Mouse (Mus musculus): ENCODE measurements around the gene Skida1.

Gene Skida1

GRCm38 (mm10) chr2:18055016-18055928 lies 6.4 kb upstream of the Skida1 start, which contains the start of gene Mllt10:
Gene Mllt10, plus strand, starts transcription at chr2:18055237.
- no peak for DNase-seq (ENCODE audit: low spot score)

- no peak for DNase-seq (ENCODE audit: low spot score)
Measured at GRCm38 (mm10) chr2:18053951-18054530, 5.2 kb upstream of the Skida1 start.

DNA sequence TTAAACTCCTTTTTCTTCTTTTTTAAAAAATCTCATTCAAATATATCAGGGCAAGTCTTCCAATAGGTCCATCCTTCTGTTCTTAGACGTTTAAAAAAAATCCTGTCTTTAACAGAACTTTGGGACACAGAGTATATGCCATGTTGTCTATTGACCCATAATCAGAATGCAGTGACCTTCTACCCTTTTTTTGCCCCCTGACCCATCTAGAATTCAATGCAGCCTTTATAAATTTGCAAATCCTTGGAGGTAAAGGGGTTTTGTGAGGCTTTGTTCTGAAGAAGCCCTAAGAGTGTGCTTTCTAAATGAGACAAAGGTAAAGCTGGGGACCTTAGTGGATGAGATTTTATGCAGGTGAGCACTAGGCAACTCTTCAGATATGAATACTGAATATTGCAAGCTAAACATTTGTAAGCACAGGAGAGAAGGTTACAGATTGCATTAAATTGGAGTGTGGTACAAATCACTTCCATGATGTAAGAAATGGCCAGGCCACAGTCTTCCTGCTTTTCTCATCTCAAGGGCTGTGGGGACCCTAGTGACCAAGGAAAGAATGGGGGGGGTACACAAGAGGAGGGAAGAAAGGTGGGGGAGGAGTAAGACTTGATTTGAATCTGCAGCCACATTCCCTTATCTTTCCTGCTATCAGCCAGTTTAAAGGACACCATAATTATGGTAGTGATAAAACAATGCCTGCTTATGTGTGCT lies 4.5 kb upstream of the Skida1 start:
- DNase-seq (ENCODE audit: low spot score), result no peak

- no peak for DNase-seq (ENCODE audit: low spot score)
Measured at GRCm38 (mm10) chr2:18052581-18052980, 3.7 kb upstream of the Skida1 start.

DNA sequence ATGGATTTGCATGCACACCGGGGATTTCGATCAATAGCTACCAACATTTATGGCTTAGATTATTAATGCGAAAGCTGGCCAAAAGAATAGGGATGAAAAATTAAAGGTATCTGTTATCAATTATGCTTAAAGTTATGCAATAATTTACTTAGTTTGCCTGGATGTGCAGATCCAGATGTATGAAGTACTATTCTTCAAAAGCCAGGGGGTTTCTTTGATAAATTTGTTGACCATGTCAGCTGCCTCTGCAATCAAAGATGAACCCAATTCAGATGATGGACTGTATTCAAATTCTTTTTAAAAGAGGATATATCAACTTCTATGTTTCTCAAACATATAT lies 3.0 kb upstream of the Skida1 start:
- DNase-seq (ENCODE audit: low spot score), result no peak

DNA sequence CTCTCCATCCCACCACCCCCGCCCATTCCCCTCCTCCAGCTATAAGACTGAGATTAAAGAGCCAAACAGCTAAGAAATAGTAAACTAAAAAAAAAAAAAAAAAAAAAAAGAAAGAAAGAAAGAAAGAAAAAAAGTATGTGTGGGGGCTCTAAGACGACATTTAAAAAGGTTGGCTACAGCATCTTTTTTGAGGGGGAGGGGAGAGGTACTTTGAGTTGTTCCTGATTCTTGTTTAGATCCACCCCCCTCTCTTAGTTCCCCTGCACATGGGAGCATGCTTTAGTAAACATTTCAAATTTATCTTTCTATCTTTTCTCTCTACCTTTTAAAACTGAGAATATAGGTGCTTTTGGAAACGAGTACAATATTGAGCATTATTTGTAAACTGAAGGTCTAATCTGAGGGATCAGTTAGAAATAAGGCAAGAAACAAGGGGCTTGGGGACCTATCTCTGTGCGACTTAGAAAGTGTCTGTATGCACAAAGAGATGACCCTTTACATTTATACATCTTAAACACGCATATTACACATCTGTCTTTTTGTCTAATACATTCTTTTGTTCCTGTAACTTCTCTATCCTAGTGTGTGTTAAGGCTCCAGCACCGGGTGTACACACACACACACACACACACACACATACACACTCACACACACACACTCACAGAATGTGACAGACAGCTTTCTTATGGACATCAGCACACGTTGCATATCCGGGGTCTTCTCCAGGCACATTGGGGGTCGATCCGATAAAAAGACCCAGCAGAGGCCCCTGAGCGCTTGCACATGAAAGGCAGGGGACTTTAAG lies 2.4 kb upstream of the Skida1 start:
- DNase-seq (ENCODE audit: low spot score), result no peak

GRCm38 (mm10) chr2:18050541-18050985 lies 1.7 kb upstream of the Skida1 start:
- no peak for DNase-seq (ENCODE audit: low spot score)

DNA sequence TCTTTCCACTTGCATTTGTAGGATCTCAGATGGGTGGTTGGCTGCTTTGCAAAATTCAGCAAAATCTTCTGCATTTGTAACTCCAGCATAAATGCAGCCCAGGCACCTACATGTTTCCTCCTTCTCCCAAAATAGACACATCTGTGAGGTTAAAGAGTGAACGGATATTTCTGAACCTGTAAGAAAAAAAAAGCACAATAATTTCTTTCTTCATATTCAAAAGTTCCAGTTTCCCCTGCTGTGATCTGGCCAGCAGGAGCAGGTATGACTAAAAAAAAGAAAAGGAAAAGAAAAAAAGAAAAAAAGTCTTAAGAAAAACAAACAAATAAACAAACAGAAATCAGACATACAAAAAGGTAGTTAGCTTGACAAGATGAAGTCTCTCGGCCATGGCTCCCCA lies 1.2 kb upstream of the Skida1 start:
- DNase-seq (ENCODE audit: low spot score), result no peak

- no peak for DNase-seq (ENCODE audit: low spot score)
Measured at GRCm38 (mm10) chr2:18049279-18049821, 499 bp upstream of the Skida1 start.

DNA sequence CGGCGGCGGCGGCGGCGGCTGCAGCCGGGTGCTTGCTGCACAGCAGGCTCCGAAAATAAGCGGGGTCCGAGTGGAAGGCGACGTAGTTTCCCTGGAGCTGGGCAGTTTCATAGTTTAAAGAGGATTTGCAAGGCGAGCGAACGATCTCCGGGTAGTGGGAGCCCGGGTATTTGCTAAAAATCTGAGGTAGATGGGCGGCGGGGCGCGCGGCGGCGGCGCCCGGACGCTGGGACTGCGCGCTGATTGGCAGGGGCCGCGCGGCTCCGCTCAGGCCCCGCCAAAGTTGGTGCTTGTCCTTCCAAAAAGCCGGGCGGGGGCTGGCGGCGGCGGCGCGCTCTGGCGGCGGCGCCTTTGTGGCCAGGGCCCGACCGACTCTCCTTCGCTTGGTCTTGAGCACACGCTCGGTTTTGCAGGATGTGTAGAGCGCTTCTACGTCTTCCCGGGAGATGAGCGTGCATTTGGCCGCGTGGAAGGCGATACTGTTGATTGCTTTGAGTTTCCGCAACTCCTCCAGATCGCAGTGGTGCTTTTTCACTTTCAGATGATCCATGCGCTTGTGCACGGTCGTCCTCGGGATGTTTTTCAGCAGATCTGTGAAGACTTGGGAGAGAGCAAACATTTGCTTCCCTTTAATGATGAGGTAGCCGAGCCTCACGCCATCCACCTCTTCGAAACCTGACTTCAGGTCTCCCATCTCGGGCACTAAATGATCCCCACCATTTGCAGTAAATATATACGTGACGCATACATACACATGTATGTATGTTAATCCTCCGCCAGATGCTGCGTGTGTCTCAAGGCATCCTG lies 1.0 kb downstream of the Skida1 start:
- DNase-seq (ENCODE audit: low spot score), result no peak

DNA sequence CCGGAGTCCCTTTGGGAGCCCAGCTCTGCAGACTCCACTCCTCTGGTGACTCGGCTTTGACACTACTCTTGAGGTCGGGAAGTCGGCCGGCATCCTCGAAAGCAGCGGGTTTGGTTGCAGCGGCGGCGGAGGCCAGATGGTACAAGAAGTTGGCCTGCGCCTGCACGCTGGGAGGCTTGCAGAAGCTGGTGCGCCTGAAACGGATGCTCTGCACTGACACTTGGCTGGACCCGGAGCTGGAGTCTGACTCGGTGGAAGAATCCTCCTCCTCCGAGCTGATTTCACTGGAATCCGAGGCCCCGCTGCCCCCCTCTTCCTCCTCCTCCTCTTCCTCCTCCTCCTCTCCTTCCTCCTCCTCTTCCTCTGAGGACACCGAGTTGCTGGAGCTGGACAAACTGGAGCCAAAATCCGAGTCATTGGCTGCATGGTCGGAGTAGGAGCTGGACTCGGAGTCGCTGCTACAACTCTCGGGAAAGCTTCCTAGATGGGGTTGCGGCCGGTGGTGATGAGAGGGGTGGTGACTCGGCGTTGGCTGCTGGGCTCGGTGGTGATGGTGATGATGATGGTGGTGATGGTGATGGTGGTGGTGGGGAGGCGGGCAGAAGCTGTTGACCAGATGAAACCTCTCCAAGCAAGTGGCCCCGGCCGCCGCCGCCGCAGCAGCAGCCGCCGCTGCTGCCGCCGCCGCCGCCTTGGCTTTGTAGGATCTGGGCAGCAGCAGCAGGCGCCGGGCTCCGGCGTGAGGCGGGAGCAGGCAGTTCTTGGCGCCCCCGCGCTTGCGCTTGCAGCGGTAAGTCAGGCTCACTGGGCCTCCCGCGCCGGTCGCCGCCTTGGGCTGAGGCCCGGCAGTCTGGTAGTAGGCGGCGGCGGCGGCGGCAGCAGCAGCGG lies 1.8 kb downstream of the Skida1 start:
- no peak for DNase-seq (ENCODE audit: low spot score)

DNA sequence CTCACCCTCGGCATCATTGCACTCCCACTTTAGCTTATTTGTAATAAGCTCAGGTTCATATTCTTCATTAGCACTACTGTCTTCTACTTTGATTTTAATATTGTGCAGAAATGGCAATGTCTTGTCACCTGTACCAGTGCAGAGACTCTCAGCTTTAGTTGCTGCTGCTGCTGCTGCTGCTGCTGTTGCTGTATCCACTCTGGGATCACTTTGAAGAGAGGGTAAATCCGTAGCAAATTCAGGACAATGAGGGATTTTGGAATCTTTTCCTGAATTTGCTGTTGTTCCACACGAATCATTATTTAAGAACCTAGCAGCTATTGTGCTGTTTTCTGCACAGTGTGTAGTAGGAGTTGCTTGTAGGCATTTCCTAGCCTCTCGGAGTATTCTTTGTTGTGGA lies 2.7 kb downstream of the Skida1 start:
- DNase-seq (ENCODE audit: low spot score), result no peak

GRCm38 (mm10) chr2:18045781-18046181 lies 3.1 kb downstream of the Skida1 start:
- no peak for DNase-seq (ENCODE audit: low spot score)

- no peak for DNase-seq (ENCODE audit: low spot score)
Measured at GRCm38 (mm10) chr2:18045143-18045780, 3.6 kb downstream of the Skida1 start.

DNA sequence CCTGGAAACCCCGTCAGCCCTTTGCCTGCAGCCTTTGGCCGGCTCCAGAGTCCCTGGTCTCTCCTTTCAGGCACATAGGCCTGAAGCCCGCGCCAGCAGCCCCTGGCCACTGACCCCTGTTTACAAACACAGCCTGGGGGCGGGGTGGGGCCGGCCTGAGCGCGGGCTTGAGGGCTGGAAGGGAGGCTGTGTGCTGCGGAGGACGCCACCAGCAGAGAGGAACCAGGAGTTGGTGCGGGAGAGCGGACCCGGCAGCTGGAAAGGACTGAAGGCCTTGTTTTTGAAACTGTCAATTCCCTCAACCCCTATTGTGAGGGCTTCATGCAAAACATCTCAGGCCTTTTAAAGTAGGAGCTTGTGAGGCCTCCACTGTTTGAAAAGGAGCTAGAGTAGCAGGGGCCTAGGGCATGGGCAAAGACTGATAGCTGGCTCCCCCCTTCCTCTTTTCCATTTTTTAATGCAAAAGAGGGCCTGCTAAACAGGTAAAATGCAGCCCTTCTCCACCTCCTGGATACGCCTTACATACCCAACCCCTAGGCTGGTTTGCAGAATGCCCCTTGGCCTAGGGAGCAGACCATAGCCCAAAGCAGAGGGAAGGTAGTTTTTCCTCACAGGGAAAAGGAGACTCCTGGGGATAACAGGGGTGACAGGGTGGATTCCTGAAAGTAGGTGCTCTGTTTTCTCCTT lies 7.5 kb downstream of the Skida1 start:
- DNase-seq (ENCODE audit: low spot score), result no peak

DNA sequence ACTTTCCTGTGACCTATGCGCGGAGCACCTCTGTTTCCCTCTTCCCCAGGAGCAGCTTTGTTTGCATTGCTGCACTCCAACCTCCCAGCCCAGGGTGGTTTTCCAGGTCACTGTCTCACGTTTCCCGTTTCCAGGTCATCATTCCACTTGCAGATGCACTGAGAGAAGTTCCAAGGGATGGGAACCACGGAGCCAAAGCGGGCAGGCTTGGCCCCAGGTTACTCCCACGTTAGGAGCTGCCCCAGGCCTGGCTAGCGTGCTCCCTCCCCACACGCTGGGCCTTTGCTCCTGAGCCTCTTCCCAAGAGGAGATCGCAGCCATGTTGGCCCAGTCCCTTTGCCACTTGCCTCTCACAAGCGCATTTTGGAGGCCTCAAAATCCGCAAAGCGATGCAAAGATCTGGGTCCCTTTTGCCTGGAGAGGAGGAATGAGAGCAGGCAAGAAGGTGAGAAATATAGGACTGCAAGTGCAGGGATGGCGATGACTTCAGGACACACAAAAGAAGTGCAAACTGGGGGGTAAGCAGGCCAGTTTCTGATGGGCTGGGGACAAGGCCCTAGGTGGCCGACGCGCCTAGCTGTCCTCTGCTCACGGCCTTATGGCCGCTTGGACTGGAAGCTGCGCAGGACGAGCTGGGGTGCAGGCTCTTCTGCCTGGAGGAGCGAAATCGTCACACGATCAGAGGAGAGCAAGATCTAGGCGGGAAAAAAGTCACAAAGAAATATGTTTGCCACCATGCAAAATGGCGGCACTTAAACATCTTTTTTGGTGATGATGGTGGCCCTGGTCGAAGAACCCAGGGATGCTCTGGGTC lies 8.3 kb downstream of the Skida1 start:
- DNase-seq (ENCODE audit: low spot score), result no peak

DNA sequence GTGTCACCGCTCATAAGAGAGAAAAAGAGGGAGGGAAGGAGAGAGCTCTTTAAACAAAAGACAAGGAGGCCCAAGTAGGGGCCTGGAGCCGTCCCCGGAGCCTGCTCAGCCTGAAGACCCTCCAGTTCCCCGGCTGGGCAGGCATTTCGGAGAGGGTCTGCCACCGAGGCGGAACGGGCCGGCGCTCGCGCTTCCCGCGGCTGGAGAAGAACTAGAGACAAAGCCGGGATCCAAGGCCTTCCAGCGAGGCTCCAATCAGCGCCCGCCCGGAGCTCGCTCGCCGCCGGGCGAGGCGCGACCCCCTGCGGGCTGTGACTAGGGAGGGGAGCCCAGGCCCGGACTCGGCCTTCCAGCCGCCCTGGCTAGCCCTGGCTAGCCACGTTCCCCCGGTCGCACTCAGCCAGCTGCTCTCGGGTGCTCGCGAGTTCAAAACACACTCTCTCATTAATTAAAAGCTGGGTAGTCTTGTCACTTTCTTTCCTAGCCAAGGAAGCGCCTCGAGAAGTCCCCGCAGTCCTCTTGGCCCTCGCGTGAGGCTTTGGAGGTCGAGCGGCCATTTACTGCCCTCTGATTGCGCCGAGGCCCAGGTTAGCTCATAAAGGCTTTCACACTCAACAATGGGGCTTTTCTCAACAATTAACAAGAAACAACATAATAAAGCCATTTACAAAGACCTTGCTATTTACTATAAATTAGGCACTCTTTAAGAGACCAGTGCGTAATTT lies 9.1 kb downstream of the Skida1 start:
- no peak for DNase-seq (ENCODE audit: low spot score)
